Mouse (Mus musculus) small intestine, adult 2 months (tissue): ENCODE data around the gene Mrap2. TPM values are rescaled to one million over a fixed set of nuclear protein-coding genes. Genes with fewer than 3 reads are reported as not detected.
"Not testable (repeated sequence)": the region's sequence is repeated elsewhere in the genome, so short reads cannot be mapped to it uniquely, and the experiment has no call there.

Source experiments
- H3K27ac ChIP-seq: fragments of 200-500 bp; 2 replicates; pipeline ENCODE4 v1.5.1; 2012; ENCODE audit warnings: low read depth, low read length, control low read depth, inconsistent platforms; ENCODE audit not compliant: insufficient read depth
- H3K27me3 ChIP-seq: fragments of 200-500 bp; 2 replicates; pipeline ENCODE4 v1.6.1; 2012; ENCODE audit warnings: mild to moderate bottlenecking, moderate library complexity, low read length, inconsistent platforms; ENCODE audit not compliant: control insufficient read depth, insufficient read depth
- H3K36me3 ChIP-seq: fragments of 200-500 bp; 2 replicates; pipeline ENCODE4 v1.6.1; 2012; ENCODE audit warnings: mild to moderate bottlenecking, low read length, control low read depth, inconsistent platforms; ENCODE audit not compliant: control insufficient read depth, insufficient read depth
- H3K4me1 ChIP-seq: fragments of 200-500 bp; 2 replicates; pipeline ENCODE4 v1.6.1; 2012; ENCODE audit warnings: low read length, inconsistent platforms, mixed read lengths; ENCODE audit not compliant: control insufficient read depth, insufficient read depth, insufficient read length
- H3K4me3 ChIP-seq: fragments of 200-500 bp; 2 replicates; pipeline ENCODE4 v1.5.1; 2012; ENCODE audit warnings: low read depth, mild to moderate bottlenecking, control low read depth, inconsistent platforms, low read length, moderate library complexity
- CTCF ChIP-seq: fragments of 200-500 bp; IDR thresholded peaks from 2 replicates; pipeline ENCODE4 v1.5.1; 2012; ENCODE audit warnings: low read depth, mild to moderate bottlenecking, control low read depth, inconsistent platforms, low read length, moderate library complexity, mixed read lengths; ENCODE audit not compliant: insufficient replicate concordance, insufficient read length; ENCODE audit errors: extremely low read depth
- POLR2A ChIP-seq: fragments of 200-500 bp; IDR thresholded peaks from 2 replicates; pipeline ENCODE4 v1.6.1; 2012; ENCODE audit warnings: low read depth, mild to moderate bottlenecking, control low read depth, inconsistent platforms, low read length, moderate library complexity
- WGBS: fragments of 180-500 bp; shearing (Covaris S2); methylation state at CpG from one replicate; pipeline ENCODE4 v1.1.7; 2018; 5-methylcytosine and 5-hydroxymethylcytosine counted together
- polyA plus RNA-seq: library from polyadenylated mRNA; depleted of rRNA; stranded (reverse); fragments of >200 nt; gene quantifications from 2 replicates; pipeline ENCODE4 v1.2.3, GENCODE M21; 2012; rRNA removed

Mrap2 gene
- polyA plus RNA-seq: 0.06 and 0.09 TPM in 2 replicates

DNA sequence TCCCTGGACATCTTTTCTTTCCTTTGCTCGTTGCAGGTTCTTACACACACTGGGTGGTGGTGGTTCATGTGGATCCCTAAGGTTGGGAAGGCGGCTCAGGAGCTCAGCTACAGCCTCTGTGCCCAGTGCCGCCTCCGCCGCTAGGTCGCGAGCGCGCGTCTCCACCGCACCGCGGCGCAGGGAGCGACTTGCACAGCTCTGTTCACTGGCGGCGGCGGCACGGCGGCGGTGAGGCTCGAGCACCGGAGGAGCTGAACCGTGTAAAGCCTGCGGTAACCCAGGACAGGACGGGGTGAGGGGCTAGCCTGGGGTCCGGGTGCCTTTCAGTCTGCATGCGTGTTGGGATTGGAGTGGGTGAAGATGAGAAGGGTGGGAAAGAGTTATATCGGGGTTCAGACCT lies at the start of gene Mrap2:
Gene Mrap2 (plus strand): TSS at position 201 of the 400 bp plus-strand sequence.
- 0 out of 2 replicates have a peak, but pooled peaks cover 8% of the 10 kb centered on the region for H3K27me3 ChIP-seq

GRCm38 (mm10) chr9:87097989-87098388 lies 46.1 kb upstream of the Mrap2 start:
- H3K4me1 ChIP-seq: no peaks in the 10 kb centered on the region
- TF ChIP-seq CTCF (peak; percentile 12; the same call in 1 of the 2 replicates), POLR2A (no peak)
- no peaks in the 10 kb centered on the region for H3K36me3 ChIP-seq
- WGBS: 46% methylated on average over 2 of the region's 2 CpGs
- H3K4me3 ChIP-seq: no peak overlapping the region
- H3K27ac ChIP-seq: no peak overlapping the region
- H3K27me3 ChIP-seq: no peaks in the 10 kb centered on the region

More for the DNA sequence above, at the start of gene Mrap2:
- no peaks in the 10 kb centered on the region for H3K4me1 ChIP-seq
- no peaks in the 10 kb centered on the region for H3K36me3 ChIP-seq
- 4% methylated on average over 29 of the region's 29 CpGs for WGBS
- H3K27ac ChIP-seq: no peak within 1 kb of the TSS
- TF ChIP-seq CTCF: no peak
- TF ChIP-seq POLR2A: no peak
- no peak within 1 kb of the TSS for H3K4me3 ChIP-seq

GRCm38 (mm10) chr9:87115019-87115418 lies 29.1 kb upstream of the Mrap2 start:
- Histone ChIP-seq H3K27ac (no peak overlapping the region), H3K36me3 (no peaks in the 10 kb centered on the region), H3K4me1 (no peaks in the 10 kb centered on the region), H3K27me3 (no peaks in the 10 kb centered on the region), H3K4me3 (no peak overlapping the region)
- 79% methylated on average over 5 of the region's 5 CpGs for WGBS
- TF ChIP-seq POLR2A (no peak), CTCF (no peak)

- WGBS: 61% methylated on average over 6 of the region's 6 CpGs
- H3K4me1 ChIP-seq: no peaks in the 10 kb centered on the region
- H3K27ac ChIP-seq: no peak overlapping the region
- H3K36me3 ChIP-seq: no peaks in the 10 kb centered on the region
- no peaks in the 10 kb centered on the region for H3K27me3 ChIP-seq
- no peak overlapping the region for H3K4me3 ChIP-seq
- TF ChIP-seq CTCF (no peak), POLR2A (no peak)
Measured at GRCm38 (mm10) chr9:87115456-87115931, 28.6 kb upstream of the Mrap2 start.

DNA sequence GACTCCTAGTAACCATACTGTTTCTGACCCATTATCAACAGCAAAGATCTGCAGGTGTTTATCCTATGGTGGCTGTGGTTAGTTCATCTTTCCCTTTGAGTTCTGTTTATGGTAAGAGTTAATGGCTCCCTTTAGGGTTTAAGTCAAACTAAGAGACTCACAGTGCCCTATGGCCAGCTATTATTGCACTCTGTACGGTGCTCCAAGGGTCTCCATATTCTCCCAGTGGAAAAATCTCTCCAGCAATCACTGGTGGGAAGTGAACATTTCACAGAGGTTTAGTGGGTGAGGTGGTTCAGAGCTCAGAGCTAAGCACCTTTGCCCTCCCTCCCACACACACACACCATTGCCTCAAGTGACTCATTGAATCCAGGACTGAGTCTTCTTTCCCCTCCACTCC lies 28.1 kb upstream of the Mrap2 start:
- no peak overlapping the region for H3K4me3 ChIP-seq
- H3K4me1 ChIP-seq: no peaks in the 10 kb centered on the region
- H3K27ac ChIP-seq: no peak overlapping the region
- H3K36me3 ChIP-seq: no peaks in the 10 kb centered on the region
- 64% methylated on average over 1 of the region's 1 CpGs for WGBS
- TF ChIP-seq CTCF (no peak), POLR2A (no peak)
- no peaks in the 10 kb centered on the region for H3K27me3 ChIP-seq

DNA sequence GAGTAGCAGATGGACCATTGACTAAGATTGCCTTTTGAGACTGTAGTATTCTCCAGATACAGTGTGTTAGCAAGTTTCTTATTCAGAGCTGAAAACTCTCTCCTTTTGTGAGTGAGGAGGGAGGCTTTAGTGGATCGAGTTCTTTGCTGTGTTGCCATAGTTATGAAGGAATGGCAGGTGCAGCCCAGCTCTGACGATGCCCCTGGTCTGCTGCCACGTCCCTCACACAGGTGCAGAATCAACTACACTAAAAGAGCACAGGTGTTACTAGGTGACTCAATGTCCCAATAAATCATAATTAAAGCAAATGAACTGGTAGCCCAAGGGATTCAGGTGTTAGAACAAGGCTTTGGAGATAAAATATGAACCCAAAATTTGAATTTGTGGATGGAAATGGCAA lies 25.1 kb upstream of the Mrap2 start:
- TF ChIP-seq CTCF (no peak), POLR2A (no peak)
- Histone ChIP-seq H3K36me3 (no peaks in the 10 kb centered on the region), H3K27ac (no peak overlapping the region), H3K27me3 (no peaks in the 10 kb centered on the region), H3K4me1 (no peaks in the 10 kb centered on the region), H3K4me3 (no peak overlapping the region)
- 28% methylated on average over 3 of the region's 3 CpGs for WGBS

DNA sequence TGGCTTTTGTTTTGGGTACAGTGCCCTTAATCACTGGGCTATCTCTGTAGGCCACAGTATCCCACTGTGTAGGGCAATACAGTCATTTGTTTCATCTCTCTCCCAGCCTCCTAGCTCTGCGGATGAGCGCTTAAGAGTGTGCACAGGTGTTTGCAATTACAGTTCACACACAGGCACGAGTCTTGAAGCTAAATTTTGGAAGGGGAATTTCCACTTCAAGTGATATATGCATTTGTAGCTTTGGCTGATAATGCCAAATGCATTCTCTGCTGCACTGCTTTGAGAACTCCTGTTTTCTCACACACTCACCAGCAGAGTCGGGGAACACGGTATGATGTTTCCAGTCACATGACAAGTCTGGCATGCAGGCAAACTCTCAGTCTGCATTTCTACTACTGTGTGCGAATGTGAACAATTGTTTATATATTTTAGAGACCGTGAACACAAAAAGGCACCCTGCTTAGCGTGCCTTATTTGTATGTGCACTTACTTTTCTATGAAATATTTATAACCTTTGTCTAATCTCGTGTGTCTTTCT lies 22.1 kb upstream of the Mrap2 start:
- Histone ChIP-seq H3K4me1 (no peaks in the 10 kb centered on the region), H3K36me3 (no peaks in the 10 kb centered on the region), H3K27me3 (no peaks in the 10 kb centered on the region), H3K4me3 (no peak overlapping the region), H3K27ac (no peak overlapping the region)
- WGBS: 68% methylated on average over 9 of the region's 9 CpGs
- no peak for TF ChIP-seq POLR2A
- TF ChIP-seq CTCF: no peak

DNA sequence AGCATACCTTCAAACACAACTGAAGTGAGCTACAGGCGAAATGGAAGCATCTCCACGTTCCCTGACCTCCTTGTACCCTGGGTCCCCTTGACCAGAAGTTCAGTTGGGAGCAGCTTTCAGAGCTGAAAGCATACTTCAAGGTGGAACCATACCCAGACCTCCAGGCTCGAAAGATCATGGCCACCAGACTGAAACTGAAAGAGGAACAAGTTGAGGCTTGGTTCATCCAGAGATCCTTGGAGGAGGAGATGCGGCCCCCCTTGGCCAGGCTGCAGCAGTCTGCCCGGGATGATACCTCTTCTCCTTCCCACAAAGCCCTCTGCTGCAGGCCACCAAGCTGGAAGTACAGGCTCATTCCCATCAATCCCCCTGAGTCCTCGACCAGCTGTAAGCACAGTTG lies 17.1 kb upstream of the Mrap2 start:
- H3K4me1 ChIP-seq, H3K27me3 ChIP-seq, H3K27ac ChIP-seq, H3K36me3 ChIP-seq, H3K4me3 ChIP-seq: not testable (repeated sequence)
- WGBS: 71% methylated on average over 6 of the region's 6 CpGs
